Mouse (Mus musculus) lung, postnatal 0 days (tissue): ENCODE data around the gene Gm5269.

ENCODE experiments used
- CTCF ChIP-seq: IDR thresholded peaks from 2 replicates; pipeline ENCODE4 v1.5.1; 2016; ENCODE audit warnings: antibody characterized with exemption, mild to moderate bottlenecking
- EP300 ChIP-seq: IDR thresholded peaks from 2 replicates; pipeline ENCODE4 v1.6.1; 2016; ENCODE audit warnings: antibody characterized with exemption, mild to moderate bottlenecking, control low read depth

- TF ChIP-seq CTCF (no peak), EP300 (no peak)
Observed at GRCm38 (mm10) chr1:45868050-45868449, 22.0 kb downstream of the Gm5269 start.
